Mouse (Mus musculus): ENCODE data around the gene Csn3.

Csn3 gene

DNA sequence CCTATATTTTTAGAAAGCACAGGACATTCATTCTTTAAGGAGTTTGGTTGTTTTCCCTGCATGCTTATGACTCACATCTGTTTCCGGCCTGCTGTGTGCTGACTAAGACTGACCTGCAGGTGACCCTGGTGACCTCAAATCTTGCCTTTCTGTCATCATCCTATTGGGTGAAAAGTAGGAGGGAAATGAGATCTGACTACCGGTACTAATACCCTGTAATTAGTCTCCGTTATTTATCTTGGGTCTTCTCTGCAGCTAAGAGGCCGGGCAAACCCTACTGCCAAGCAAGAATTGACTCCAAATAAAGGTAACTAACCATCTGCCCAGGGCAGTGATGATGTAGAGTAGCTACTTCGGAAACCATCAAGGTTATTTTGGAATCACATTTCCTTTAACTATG is at the start of gene Csn3:
TSS of gene Csn3 (plus strand) at position 208 of the 400 bp plus-strand sequence.
- DNase-seq (ENCODE audit: low read depth, low spot score): peak; percentile 30

DNA sequence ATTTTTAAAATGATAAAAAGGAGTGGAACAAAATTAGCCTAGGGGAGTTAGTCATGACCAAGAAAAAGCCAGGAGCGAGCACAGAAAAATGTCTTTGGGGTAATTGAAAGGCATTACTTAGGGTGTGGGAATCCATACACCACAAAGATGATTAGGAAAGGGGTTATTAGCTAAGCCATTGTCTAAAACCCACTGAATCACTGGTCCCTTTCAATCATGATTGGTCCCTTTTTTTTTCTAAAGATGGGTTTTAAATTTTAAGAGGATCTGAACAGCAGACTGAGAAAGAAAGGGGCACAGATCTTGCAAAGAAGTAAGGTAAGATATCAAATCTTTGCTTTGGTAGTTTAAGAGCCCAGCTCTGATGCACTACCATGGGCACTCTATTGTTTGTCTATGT is 40.6 kb upstream of the Csn3 start, which contains the start of gene Odam:
TSS of gene Odam (plus strand) at position 301 of the 400 bp plus-strand sequence.
- DNase-seq (ENCODE audit: low read depth, low spot score): no peak

DNA sequence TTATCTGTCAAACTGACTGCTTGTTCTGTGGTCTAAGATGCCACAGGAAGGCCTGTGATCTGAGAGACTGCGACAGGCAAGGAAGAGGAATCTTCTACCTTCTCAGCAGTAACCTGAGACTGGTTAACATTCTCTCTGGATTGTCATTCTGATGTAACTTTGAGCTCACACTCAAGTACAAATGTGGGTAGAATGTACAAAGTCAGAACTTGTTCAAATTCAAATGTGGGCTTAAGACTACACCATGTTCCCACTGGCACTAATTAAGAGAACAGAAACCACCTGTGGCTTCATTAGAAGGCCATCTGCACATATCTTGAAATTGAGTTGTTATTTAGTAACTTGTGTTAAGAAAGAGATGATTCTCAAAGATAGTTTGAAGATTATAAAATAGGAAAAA is 6.2 kb downstream of the Csn3 start:
- DNase-seq (ENCODE audit: low read depth, low spot score): no peak

DNA sequence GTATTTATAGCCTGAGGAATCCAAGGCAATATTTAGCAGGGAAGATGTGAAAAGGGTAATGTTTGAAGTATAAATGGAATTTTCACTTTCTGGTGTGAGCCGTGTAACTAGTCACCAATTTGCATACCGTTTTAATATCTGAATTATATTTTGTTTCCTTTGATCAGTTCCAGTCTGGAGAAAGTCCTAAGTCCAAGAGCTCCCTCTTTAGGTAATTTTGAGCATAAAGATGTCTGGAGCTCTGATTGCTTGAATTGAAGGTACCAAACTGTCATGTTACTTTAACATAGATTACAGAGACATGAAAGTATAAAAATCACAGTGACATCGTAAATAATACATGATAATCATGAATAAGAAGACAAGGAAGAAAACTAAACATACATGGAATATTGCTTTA is 15.4 kb downstream of the Csn3 start:
- no peak for DNase-seq (ENCODE audit: low read depth, low spot score)

DNA sequence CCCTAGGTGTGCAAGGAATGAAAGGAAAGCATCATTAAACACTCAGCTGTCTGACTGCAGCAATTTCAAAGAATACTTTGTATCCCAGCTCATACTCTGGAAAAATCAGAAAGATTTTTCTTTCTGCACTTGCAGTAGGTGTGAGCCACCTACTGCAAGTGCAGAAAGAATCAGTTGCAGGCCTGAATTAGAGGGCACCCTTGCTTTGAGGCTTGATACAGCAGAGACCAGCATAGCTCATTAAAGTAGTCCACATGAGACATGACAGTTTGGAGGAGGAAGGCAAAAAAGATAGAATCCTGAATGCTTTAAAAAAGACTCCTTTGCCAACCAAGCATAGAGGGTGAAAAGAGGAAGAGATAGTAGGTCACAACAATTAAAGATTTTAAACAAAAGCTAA is 17.1 kb downstream of the Csn3 start:
- DNase-seq (ENCODE audit: low read depth, low spot score): no peak

DNA sequence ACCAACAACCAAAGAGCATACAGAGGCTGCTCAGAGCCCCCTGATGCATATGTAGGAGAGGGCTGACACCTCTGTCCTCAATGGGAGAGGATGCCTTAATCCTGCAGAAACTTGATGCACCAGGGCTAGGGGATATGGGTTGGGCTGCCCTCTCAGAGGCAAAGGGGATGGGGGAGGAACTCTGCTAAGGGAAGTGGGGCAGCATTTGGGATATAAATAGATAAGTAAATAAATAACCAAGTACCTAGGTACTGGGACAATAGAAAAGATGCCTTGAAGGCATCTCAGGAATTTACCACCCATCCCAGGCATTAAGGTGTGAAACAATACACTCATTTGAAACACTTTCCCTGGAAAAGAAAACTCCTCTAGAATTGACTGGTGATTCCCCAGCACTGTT is 26.5 kb downstream of the Csn3 start:
- no peak for DNase-seq (ENCODE audit: low read depth, low spot score)

DNA sequence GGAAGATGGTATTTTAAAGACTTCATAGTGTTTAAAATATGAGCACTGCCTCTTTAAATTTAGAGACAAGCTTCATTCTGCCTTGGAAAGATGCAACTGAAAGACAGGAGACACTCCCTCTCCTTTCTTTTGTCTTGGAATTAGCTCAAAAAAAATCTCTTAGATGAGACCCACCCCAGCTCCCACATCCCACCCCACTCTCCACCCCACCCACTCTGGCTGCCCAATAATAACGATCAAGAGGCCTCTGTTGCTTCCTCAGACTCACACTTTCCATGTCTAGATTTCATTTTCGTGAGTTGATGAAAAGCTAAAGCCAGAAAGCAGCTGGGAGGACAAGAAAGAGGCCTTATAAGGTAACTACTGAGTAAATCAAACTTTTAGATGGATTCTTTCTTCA is 43.8 kb downstream of the Csn3 start, which contains the start of the genes 2310003L06Rik and Gm28434:
TSS of gene 2310003L06Rik (plus strand) at position 259 of the 400 bp plus-strand sequence.
TSS of gene Gm28434 (plus strand) at position 317 of the 400 bp plus-strand sequence.
- no peak for DNase-seq (ENCODE audit: low read depth, low spot score)

DNA sequence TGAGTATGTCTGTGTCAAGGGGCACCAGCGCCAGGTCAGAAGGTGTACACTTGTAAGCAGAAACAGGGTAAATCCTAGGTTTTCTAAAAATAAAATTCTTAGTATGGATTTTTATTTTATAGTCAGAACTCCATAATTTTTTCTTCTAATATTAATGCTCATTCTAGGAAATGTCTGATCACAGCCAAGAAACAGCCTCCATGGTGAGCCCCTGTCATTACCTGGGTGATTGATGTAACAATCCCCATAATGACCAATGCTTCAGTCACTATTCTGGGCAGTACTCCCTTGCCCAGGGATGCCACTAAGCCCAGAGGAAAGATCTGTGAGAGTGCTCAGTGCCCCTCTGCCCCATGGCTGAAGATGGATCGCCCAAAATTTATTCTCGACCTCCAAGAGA is 53.8 kb downstream of the Csn3 start, which contains the start of gene Cabs1:
TSS of gene Cabs1 (plus strand) at position 301 of the 400 bp plus-strand sequence.
- no peak for DNase-seq (ENCODE audit: low read depth, low spot score)
